Mouse (Mus musculus) heart, embryonic 15.5 days (tissue): Measurements from ENCODE around the gene Masp1. TPM values are rescaled to one million over a fixed set of nuclear protein-coding genes. Genes with fewer than 3 reads are reported as not detected.

Source experiments
- ATAC-seq: fragments of 200-750 bp; cut with Nextera tagmentation; replicated peaks from 2 replicates; pipeline ENCODE4 v1.8.0; 2017; ENCODE audit warnings: low read depth, moderate TSS enrichment; ENCODE audit not compliant: insufficient number of reproducible peaks, insufficient read depth, low FRiP score
- H3K27ac ChIP-seq: fragments of 300-500 bp; sonication (generic); 2 replicates; pipeline ENCODE4 v1.5.1; 2015; ENCODE audit warnings: mild to moderate bottlenecking, inconsistent platforms
- H3K27me3 ChIP-seq: fragments of 300-500 bp; sonication (generic); 2 replicates; pipeline ENCODE4 v1.6.1; 2015; ENCODE audit warnings: inconsistent platforms
- H3K36me3 ChIP-seq: fragments of 300-500 bp; sonication (generic); 2 replicates; pipeline ENCODE4 v1.6.1; 2015; ENCODE audit warnings: mild to moderate bottlenecking, inconsistent platforms
- H3K4me1 ChIP-seq: fragments of 300-500 bp; sonication (generic); replicated peaks from 2 replicates; pipeline ENCODE4 v1.6.1; 2015; ENCODE audit warnings: inconsistent platforms
- H3K4me2 ChIP-seq: fragments of 300-500 bp; sonication (generic); 2 replicates; pipeline ENCODE4 v1.6.1; 2015; ENCODE audit warnings: inconsistent platforms, mild to moderate bottlenecking, moderate library complexity
- H3K4me3 ChIP-seq: fragments of 300-500 bp; sonication (generic); 2 replicates; pipeline ENCODE4 v1.5.1; 2015; ENCODE audit warnings: mild to moderate bottlenecking, inconsistent platforms
- H3K9ac ChIP-seq: fragments of 300-500 bp; sonication (generic); 2 replicates; pipeline ENCODE4 v1.6.1; 2015; ENCODE audit warnings: mild to moderate bottlenecking, inconsistent platforms
- H3K9me3 ChIP-seq: fragments of 300-500 bp; sonication (generic); replicated peaks from 2 replicates; pipeline ENCODE4 v1.6.1; 2016; ENCODE audit warnings: inconsistent platforms
- WGBS: fragments of 180-500 bp; shearing (Covaris S2); methylation state at CpG from one replicate; pipeline ENCODE4 v1.1.7; 2015; ENCODE audit warnings: mixed read lengths; 5-methylcytosine and 5-hydroxymethylcytosine counted together
- polyA plus RNA-seq: library from polyadenylated mRNA; unstranded; fragments of >200 nt; fragmentation: Nextera tagmentation; extraction: Ambion mirVana; gene quantifications from 2 replicates; pipeline ENCODE4 v1.2.1, GENCODE M21; 2015

The Masp1 gene
- polyA plus RNA-seq, 1 experiment from 2014 or later: 14.0 TPM

GRCm38 (mm10) chr16:23492783-23493182 is 27.8 kb downstream of the Masp1 start:
- ATAC-seq: no peak
- no peak overlapping the region for H3K27ac ChIP-seq
- no peak overlapping the region for H3K4me3 ChIP-seq
- H3K9ac ChIP-seq: no peak overlapping the region
- no peaks in the 10 kb centered on the region for H3K9me3 ChIP-seq
- H3K27me3 ChIP-seq: no peaks in the 10 kb centered on the region; the same call in 1 of the 2 replicates
- peaks cover 13% of the 10 kb centered on the region for H3K4me1 ChIP-seq
- WGBS: 76% methylated on average over 4 of the region's 4 CpGs
- H3K36me3 ChIP-seq: peaks cover 4% of the 10 kb centered on the region; the same call in 1 of the 2 replicates
- no peak overlapping the region for H3K4me2 ChIP-seq

- WGBS: 66% methylated on average over 10 of the region's 10 CpGs
- Histone ChIP-seq H3K4me3 (no peak overlapping the region), H3K36me3 (no peaks in the 10 kb centered on the region), H3K27me3 (peaks cover 6% of the 10 kb centered on the region; the same call in 1 of the 2 replicates), H3K4me1 (no peaks in the 10 kb centered on the region), H3K9ac (no peak overlapping the region), H3K27ac (no peak overlapping the region), H3K4me2 (no peak overlapping the region), H3K9me3 (no peaks in the 10 kb centered on the region)
- ATAC-seq: no peak
These were observed 37.3 kb downstream of the Masp1 start for GRCm38 (mm10) chr16:23483292-23483691.

- H3K36me3 ChIP-seq: no peaks in the 10 kb centered on the region
- H3K4me1 ChIP-seq: no peaks in the 10 kb centered on the region
- no peak overlapping the region for H3K4me2 ChIP-seq
These were observed 37.8 kb downstream of the Masp1 start for GRCm38 (mm10) chr16:23482846-23483245.

GRCm38 (mm10) chr16:23482218-23482617 is 38.4 kb downstream of the Masp1 start:
- Histone ChIP-seq H3K9ac (no peak overlapping the region), H3K36me3 (no peaks in the 10 kb centered on the region), H3K4me2 (no peak overlapping the region), H3K27ac (no peak overlapping the region), H3K4me3 (no peak overlapping the region), H3K27me3 (peaks cover 6% of the 10 kb centered on the region; the same call in 1 of the 2 replicates), H3K9me3 (no peaks in the 10 kb centered on the region), H3K4me1 (no peaks in the 10 kb centered on the region)
- ATAC-seq: no peak
- 90% methylated on average over 3 of the region's 3 CpGs for WGBS

More at GRCm38 (mm10) chr16:23482846-23483245, 37.8 kb downstream of the Masp1 start:
- WGBS: 91% methylated on average over 12 of the region's 12 CpGs
- ATAC-seq: no peak
- Histone ChIP-seq H3K9me3 (no peaks in the 10 kb centered on the region), H3K9ac (no peak overlapping the region), H3K27me3 (peaks cover 6% of the 10 kb centered on the region; the same call in 1 of the 2 replicates), H3K4me3 (no peak overlapping the region), H3K27ac (no peak overlapping the region)

GRCm38 (mm10) chr16:23479872-23480603 is 40.6 kb downstream of the Masp1 start:
- Histone ChIP-seq H3K9ac (no peak overlapping the region), H3K36me3 (no peaks in the 10 kb centered on the region), H3K4me3 (no peak overlapping the region), H3K4me2 (no peak overlapping the region), H3K27ac (no peak overlapping the region), H3K27me3 (peaks cover 6% of the 10 kb centered on the region; the same call in 1 of the 2 replicates), H3K4me1 (no peaks in the 10 kb centered on the region), H3K9me3 (no peaks in the 10 kb centered on the region)
- WGBS: 72% methylated on average over 7 of the region's 7 CpGs
- ATAC-seq: no peak

- Histone ChIP-seq H3K4me1 (no peaks in the 10 kb centered on the region), H3K9ac (no peak overlapping the region), H3K27me3 (no peaks in the 10 kb centered on the region), H3K4me3 (no peak overlapping the region), H3K27ac (no peak overlapping the region), H3K9me3 (no peaks in the 10 kb centered on the region), H3K4me2 (no peak overlapping the region), H3K36me3 (no peaks in the 10 kb centered on the region)
- no peak for ATAC-seq
These were observed 44.0 kb downstream of the Masp1 start for GRCm38 (mm10) chr16:23476598-23476997.

- Histone ChIP-seq H3K4me3 (no peak overlapping the region), H3K4me2 (no peak overlapping the region), H3K36me3 (no peaks in the 10 kb centered on the region), H3K27me3 (no peaks in the 10 kb centered on the region), H3K9me3 (no peaks in the 10 kb centered on the region), H3K4me1 (no peaks in the 10 kb centered on the region), H3K9ac (no peak overlapping the region), H3K27ac (no peak overlapping the region)
- WGBS: 86% methylated on average over 4 of the region's 4 CpGs
- no peak for ATAC-seq
These were observed 45.0 kb downstream of the Masp1 start for GRCm38 (mm10) chr16:23475651-23476050.

- H3K27me3 ChIP-seq: no peaks in the 10 kb centered on the region
- no peak for ATAC-seq
- H3K4me2 ChIP-seq: no peak overlapping the region
- H3K4me1 ChIP-seq: no peaks in the 10 kb centered on the region
- H3K27ac ChIP-seq: no peak overlapping the region
- no peak overlapping the region for H3K9ac ChIP-seq
- WGBS: 68% methylated on average over 3 of the region's 3 CpGs
- no peaks in the 10 kb centered on the region for H3K9me3 ChIP-seq
- no peak overlapping the region for H3K4me3 ChIP-seq
- no peaks in the 10 kb centered on the region for H3K36me3 ChIP-seq
These were observed 48.6 kb downstream of the Masp1 start for GRCm38 (mm10) chr16:23472046-23472445.

GRCm38 (mm10) chr16:23471551-23471950 is 49.1 kb downstream of the Masp1 start:
- no peak overlapping the region for H3K9ac ChIP-seq
- no peak overlapping the region for H3K4me2 ChIP-seq
- H3K4me1 ChIP-seq: no peaks in the 10 kb centered on the region
- WGBS: 72% methylated on average over 6 of the region's 6 CpGs
- no peaks in the 10 kb centered on the region for H3K9me3 ChIP-seq
- no peak for ATAC-seq
- no peaks in the 10 kb centered on the region for H3K27me3 ChIP-seq
- no peaks in the 10 kb centered on the region for H3K36me3 ChIP-seq
- no peak overlapping the region for H3K4me3 ChIP-seq
- H3K27ac ChIP-seq: no peak overlapping the region

GRCm38 (mm10) chr16:23463671-23464347 is 56.8 kb downstream of the Masp1 start:
- no peak for ATAC-seq
- Histone ChIP-seq H3K4me3 (no peak overlapping the region), H3K4me1 (no peaks in the 10 kb centered on the region), H3K27ac (no peak overlapping the region), H3K9me3 (no peaks in the 10 kb centered on the region), H3K36me3 (no peaks in the 10 kb centered on the region), H3K9ac (no peak overlapping the region), H3K27me3 (no peaks in the 10 kb centered on the region), H3K4me2 (no peak overlapping the region)
- WGBS: 69% methylated on average over 4 of the region's 4 CpGs

- 52% methylated on average over 7 of the region's 7 CpGs for WGBS
- ATAC-seq: no peak
- Histone ChIP-seq H3K4me3 (no peak overlapping the region), H3K4me2 (no peak overlapping the region), H3K9ac (no peak overlapping the region), H3K27me3 (no peaks in the 10 kb centered on the region), H3K4me1 (peaks cover 5% of the 10 kb centered on the region; the same call in 1 of the 2 replicates), H3K9me3 (no peaks in the 10 kb centered on the region), H3K36me3 (no peaks in the 10 kb centered on the region), H3K27ac (no peak overlapping the region)
These were observed 61.6 kb downstream of the Masp1 start for GRCm38 (mm10) chr16:23458906-23459588.
